Mouse (Mus musculus): Measurements from ENCODE around the gene Inhbe. TPM values are rescaled to one million over a fixed set of nuclear protein-coding genes. Genes with fewer than 3 reads are reported as not detected.

Gene Inhbe
- polyA plus RNA-seq, 1 experiment from 2014 or later = 0.99 TPM

DNA sequence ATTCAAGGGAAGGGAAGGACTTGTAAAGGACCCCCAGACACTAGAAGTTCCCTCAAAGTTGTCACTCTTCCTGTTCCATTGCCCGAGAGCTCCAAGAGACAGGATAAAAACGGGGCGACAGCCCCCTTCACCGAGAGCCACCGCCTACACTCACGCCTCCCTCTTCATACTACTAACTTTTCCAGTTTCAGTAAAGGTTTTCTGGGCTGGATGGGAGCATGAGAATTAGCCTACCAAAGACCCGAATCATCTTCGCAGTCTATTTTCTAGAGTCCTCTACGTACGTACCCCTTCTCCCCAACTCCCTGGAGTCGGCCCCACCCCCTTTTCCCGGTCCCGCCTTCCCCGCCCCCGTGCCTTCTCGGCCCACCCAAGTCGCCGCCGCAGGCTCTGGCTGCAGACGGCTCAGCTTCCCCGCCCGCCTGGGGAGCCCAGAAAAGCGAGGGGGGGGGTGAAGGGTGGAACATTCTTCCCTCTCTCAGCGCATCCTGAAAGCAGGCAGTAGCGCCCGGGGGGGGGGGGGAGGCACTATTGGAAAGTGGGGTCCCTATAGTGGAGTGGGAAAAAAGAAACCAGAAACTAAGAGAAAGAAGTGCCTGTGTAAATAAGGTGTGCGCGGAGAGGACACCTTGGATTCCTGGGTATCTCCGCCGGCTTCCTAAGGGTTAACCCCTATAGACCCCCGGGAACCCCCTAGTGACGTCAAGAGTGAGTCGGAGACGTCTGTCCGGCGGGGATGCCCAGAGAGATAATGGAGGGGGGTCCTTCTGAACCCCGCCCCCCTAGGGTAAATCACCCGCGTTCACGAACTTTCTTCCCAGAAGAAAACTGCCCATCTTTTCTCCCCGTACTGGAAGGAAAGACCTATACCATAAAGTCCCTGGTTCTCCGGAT is 14.3 kb downstream of the Inhbe start:
- ATAC-seq (ENCODE audit: low read depth) = no peak
- WGBS (ENCODE audit: insufficient replicate concordance) = under 1% methylated on average over 41 of the region's 42 CpGs
- H3K9me3 ChIP-seq (replicated peaks; ENCODE audit: control insufficient read depth, low read length) = no peaks in the 10 kb centered on the region
- no peak overlapping the region for H3K9ac ChIP-seq (ENCODE audit: low read depth, low read length)
- no peak overlapping the region for H3K27ac ChIP-seq (ENCODE audit: low read length)
- H3K4me3 ChIP-seq (ENCODE audit: low read depth, low read length) = peak overlapping the region; percentile 45
- H3K27me3 ChIP-seq (ENCODE audit: control insufficient read depth, insufficient read depth, low read depth, low read length) = peaks cover 53% of the 10 kb centered on the region
- peak overlapping the region; percentile 54 for H3K4me2 ChIP-seq (ENCODE audit: low read depth, low read length)
- H3K36me3 ChIP-seq (ENCODE audit: control insufficient read depth, insufficient read depth) = no peaks in the 10 kb centered on the region
- H3K4me1 ChIP-seq (ENCODE audit: control insufficient read depth, low read depth, low read length) = peaks cover 23% of the 10 kb centered on the region

DNA sequence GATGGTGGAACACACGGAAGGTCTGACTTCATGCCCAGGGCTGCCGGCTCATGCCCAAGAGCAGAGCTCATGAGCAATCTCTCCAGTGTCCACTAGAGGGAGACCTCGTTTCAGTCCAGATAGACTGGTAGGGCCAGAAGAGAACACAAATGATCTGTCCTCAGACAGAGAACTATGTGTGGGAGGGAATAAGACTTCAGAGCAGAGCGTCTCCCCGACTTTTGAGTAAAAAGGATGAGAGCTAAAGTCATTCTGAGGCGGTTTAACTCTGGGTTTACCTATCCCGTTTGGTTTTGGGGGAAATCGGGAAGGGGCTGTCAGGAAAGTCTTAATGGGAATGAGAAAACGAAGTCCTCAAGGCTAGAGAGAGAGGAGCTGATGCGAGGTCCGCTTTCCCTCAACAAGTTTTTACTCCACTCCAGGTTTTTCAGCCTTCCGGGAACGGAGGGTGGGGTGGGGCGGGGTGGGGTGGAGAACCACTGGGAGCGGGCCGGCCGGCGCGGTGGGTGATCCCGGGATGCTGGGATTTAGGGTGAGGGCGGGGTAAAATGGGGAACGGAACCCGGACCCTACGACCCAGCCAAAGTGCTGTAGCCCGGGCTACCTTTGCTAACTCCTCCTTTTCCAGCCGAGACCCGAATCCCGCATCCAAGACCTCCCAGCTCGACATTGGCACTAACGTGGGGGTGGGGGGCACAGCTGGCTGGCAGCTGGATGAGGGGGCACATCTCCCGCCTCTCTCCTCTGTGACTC is 15.1 kb downstream of the Inhbe start:
- under 1% methylated on average over 31 of the region's 31 CpGs for WGBS (ENCODE audit: insufficient replicate concordance)
- Histone ChIP-seq H3K4me1 (ENCODE audit: control insufficient read depth, low read depth, low read length) (peaks cover 23% of the 10 kb centered on the region), H3K4me3 (ENCODE audit: low read depth, low read length) (peak overlapping the region; percentile 45), H3K9ac (ENCODE audit: low read depth, low read length) (no peak overlapping the region), H3K9me3 (replicated peaks; ENCODE audit: control insufficient read depth, low read length) (no peaks in the 10 kb centered on the region), H3K36me3 (ENCODE audit: control insufficient read depth, insufficient read depth) (no peaks in the 10 kb centered on the region), H3K27ac (ENCODE audit: low read length) (no peak overlapping the region), H3K27me3 (ENCODE audit: control insufficient read depth, insufficient read depth, low read depth, low read length) (peaks cover 53% of the 10 kb centered on the region), H3K4me2 (ENCODE audit: low read depth, low read length) (peak overlapping the region; percentile 54)
- ATAC-seq (ENCODE audit: low read depth) = peak; percentile 68

DNA sequence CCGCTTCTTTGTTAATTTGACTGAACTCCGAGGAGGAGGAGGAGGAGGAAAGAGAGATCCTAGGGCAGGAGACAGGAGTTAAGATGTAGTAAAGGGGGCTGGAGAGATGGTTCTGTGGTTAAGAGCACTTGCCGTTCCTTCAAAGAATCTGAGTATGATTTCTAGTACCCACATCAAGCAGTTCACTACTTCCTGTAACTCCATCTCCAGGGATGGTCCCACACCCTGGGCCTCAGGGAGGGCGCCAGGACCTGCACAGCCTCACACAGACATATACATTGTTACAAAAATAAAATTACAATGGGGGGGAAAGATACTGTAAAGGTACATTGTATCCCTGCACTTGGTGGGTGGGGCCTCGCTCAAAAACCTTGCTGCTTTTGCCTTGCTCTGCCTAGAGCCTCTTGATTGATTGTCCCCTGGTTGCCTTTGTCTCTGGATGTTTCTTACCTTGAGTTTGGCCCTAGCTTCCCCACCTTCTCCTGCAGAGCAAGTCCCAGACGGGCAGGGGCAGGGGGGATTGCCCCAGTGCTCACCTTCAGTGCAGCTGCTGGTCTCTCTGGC is 16.6 kb downstream of the Inhbe start:
- Histone ChIP-seq H3K4me2 (ENCODE audit: low read depth, low read length) (no peak overlapping the region), H3K9ac (ENCODE audit: low read depth, low read length) (no peak overlapping the region), H3K27me3 (ENCODE audit: control insufficient read depth, insufficient read depth, low read depth, low read length) (peaks cover 53% of the 10 kb centered on the region), H3K9me3 (replicated peaks; ENCODE audit: control insufficient read depth, low read length) (no peaks in the 10 kb centered on the region), H3K36me3 (ENCODE audit: control insufficient read depth, insufficient read depth) (no peaks in the 10 kb centered on the region), H3K4me1 (ENCODE audit: control insufficient read depth, low read depth, low read length) (peaks cover 23% of the 10 kb centered on the region), H3K4me3 (ENCODE audit: low read depth, low read length) (no peak overlapping the region), H3K27ac (ENCODE audit: low read length) (no peak overlapping the region)
- WGBS (ENCODE audit: insufficient replicate concordance) = 49% methylated on average over 6 of the region's 6 CpGs
- ATAC-seq (ENCODE audit: low read depth) = no peak

DNA sequence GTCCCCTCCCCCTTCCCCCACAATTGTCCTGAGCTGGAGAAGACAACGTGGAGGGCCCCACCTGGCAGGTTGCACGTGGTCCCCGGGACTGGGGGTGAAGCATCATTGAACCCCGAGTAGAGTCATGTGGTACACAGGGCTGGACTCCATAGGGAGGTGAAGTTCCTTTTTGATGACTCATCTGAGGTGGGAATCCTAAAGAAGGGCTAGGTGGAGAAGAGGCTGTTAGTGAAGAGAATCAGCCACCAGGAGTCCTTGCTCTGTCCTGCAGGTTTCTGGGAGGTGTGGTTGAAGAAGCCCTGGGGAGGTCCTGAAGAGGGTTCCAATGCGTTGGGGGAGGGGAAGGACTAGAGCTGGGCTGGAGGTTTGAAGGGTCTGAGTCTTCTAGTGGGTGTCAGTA is 17.3 kb downstream of the Inhbe start:
- H3K27me3 ChIP-seq (ENCODE audit: control insufficient read depth, insufficient read depth, low read depth, low read length) = peaks cover 47% of the 10 kb centered on the region
- H3K4me2 ChIP-seq (ENCODE audit: low read depth, low read length) = no peak overlapping the region
- H3K4me3 ChIP-seq (ENCODE audit: low read depth, low read length) = no peak overlapping the region
- no peaks in the 10 kb centered on the region for H3K36me3 ChIP-seq (ENCODE audit: control insufficient read depth, insufficient read depth)
- ATAC-seq (ENCODE audit: low read depth) = no peak
- H3K9me3 ChIP-seq (replicated peaks; ENCODE audit: control insufficient read depth, low read length) = no peaks in the 10 kb centered on the region
- H3K9ac ChIP-seq (ENCODE audit: low read depth, low read length) = no peak overlapping the region
- peaks cover 20% of the 10 kb centered on the region for H3K4me1 ChIP-seq (ENCODE audit: control insufficient read depth, low read depth, low read length)
- H3K27ac ChIP-seq (ENCODE audit: low read length) = no peak overlapping the region
- 60% methylated on average over 5 of the region's 5 CpGs for WGBS (ENCODE audit: insufficient replicate concordance)

DNA sequence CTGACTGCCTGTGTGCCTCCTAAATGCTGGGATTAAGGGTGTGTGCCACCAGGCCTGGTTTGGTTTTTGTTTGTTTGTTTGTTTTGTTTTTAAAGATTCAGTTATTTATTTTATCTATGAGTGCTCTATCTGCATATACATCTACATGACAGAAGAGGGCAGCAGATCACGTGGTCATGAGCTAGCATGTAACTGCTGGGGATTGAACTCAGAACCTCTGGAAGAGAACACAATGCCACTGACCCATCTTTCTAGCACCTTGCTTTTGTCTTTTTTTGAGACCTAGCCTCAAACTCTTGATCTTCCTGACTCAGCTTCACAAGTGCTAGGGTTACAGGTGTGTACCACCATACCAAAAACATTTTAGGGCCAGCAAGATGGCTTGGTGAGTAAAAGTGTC is 18.9 kb downstream of the Inhbe start:
- Histone ChIP-seq H3K36me3 (ENCODE audit: control insufficient read depth, insufficient read depth) (no peaks in the 10 kb centered on the region), H3K4me2 (ENCODE audit: low read depth, low read length) (no peak overlapping the region), H3K27me3 (ENCODE audit: control insufficient read depth, insufficient read depth, low read depth, low read length) (peaks cover 30% of the 10 kb centered on the region), H3K27ac (ENCODE audit: low read length) (no peak overlapping the region), H3K4me1 (ENCODE audit: control insufficient read depth, low read depth, low read length) (peaks cover 16% of the 10 kb centered on the region), H3K9ac (ENCODE audit: low read depth, low read length) (no peak overlapping the region), H3K4me3 (ENCODE audit: low read depth, low read length) (no peak overlapping the region), H3K9me3 (replicated peaks; ENCODE audit: control insufficient read depth, low read length) (no peaks in the 10 kb centered on the region)
- WGBS (ENCODE audit: insufficient replicate concordance) = 23% methylated on average over 1 of the region's 1 CpGs
- ATAC-seq (ENCODE audit: low read depth) = no peak

DNA sequence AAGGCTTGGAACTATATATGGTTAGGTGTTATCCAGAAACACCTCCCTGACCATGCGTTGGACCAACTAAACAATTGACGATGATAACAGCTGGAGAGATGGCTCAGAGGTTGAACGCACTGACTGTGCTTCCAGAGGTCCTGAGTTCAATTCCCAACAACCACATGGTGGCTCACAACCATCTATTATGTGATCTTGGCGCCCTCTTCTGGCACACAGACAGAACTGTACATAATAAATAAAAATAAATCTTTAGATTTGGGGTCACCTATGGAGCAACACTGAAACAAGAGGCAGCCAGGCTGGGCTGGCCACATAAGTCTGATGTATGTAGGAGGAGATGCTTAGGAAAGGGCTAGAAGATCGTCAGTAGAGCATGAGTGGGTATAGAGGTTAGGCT is 21.1 kb downstream of the Inhbe start:
- no peak for ATAC-seq (ENCODE audit: low read depth)
- WGBS (ENCODE audit: insufficient replicate concordance) = 42% methylated on average over 5 of the region's 5 CpGs

DNA sequence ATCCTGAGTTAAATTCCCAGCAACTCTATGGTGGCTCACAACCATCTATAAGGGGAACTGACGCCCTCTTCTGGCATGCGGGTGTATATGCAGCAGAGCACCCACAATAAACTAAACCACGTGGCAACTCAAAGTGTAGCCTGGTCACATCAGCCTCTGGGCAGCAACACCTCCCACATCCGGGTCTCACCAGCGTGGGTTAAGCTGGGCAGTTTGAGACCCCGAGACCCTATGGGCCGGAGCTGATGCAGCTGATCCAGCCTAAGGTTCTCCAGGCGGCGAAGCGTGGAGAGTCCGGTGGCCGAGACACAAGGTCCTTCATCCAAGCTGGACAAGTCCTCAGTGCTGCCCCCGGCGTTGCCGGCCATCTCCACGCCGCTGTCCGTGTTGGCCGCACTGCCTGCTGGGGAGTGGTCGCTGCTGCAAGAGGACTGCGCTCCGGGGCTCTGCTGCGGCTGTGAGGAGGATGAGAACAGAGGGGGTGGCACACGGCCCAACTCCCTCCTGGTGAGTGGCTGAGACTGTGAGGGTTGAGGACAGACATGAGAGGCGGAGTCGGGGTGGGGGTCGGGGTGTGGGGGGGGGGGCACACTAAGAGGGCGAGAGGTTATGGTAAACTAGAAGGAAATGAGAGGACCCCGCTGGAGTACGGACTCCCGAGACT is 21.9 kb downstream of the Inhbe start:
- Histone ChIP-seq H3K27ac (ENCODE audit: low read length) (no peak overlapping the region), H3K4me3 (ENCODE audit: low read depth, low read length) (no peak overlapping the region), H3K4me2 (ENCODE audit: low read depth, low read length) (no peak overlapping the region; the same call in 1 of the 2 replicates), H3K36me3 (ENCODE audit: control insufficient read depth, insufficient read depth) (no peaks in the 10 kb centered on the region), H3K9me3 (replicated peaks; ENCODE audit: control insufficient read depth, low read length) (no peaks in the 10 kb centered on the region), H3K4me1 (ENCODE audit: control insufficient read depth, low read depth, low read length) (peaks cover 5% of the 10 kb centered on the region; the same call in 1 of the 2 replicates), H3K27me3 (ENCODE audit: control insufficient read depth, insufficient read depth, low read depth, low read length) (peaks cover 3% of the 10 kb centered on the region), H3K9ac (ENCODE audit: low read depth, low read length) (no peak overlapping the region)
- 40% methylated on average over 31 of the region's 31 CpGs for WGBS (ENCODE audit: insufficient replicate concordance)
- no peak for ATAC-seq (ENCODE audit: low read depth)

More for the DNA sequence above, 21.1 kb downstream of the Inhbe start:
- Histone ChIP-seq H3K27ac (ENCODE audit: low read length) (no peak overlapping the region), H3K4me2 (ENCODE audit: low read depth, low read length) (no peak overlapping the region), H3K9me3 (replicated peaks; ENCODE audit: control insufficient read depth, low read length) (no peaks in the 10 kb centered on the region), H3K27me3 (ENCODE audit: control insufficient read depth, insufficient read depth, low read depth, low read length) (peaks cover 9% of the 10 kb centered on the region), H3K4me3 (ENCODE audit: low read depth, low read length) (no peak overlapping the region), H3K36me3 (ENCODE audit: control insufficient read depth, insufficient read depth) (no peaks in the 10 kb centered on the region), H3K9ac (ENCODE audit: low read depth, low read length) (no peak overlapping the region), H3K4me1 (ENCODE audit: control insufficient read depth, low read depth, low read length) (peaks cover 5% of the 10 kb centered on the region; the same call in 1 of the 2 replicates)

DNA sequence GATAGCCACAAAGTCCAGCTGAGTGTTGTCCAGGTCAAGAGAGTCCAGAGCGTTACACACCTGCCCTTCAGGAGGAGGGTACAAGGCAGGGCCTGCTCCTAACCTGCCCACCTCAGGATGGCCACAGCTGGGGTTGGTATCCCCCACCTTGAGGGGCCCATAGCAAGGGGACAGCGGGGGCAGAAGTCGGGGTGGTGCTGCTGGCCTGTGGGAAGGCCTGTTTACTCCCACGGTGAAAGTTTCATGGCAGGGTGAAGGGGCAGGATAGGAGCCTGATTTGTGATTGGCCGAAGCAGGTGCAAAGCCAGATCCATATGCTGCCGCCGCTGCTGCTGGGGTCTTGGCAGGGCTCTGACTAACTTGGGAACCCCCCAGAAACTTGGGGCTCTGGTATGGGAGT is 24.0 kb downstream of the Inhbe start:
- Histone ChIP-seq H3K27me3 (ENCODE audit: control insufficient read depth, insufficient read depth, low read depth, low read length) (peaks cover 9% of the 10 kb centered on the region), H3K4me2 (ENCODE audit: low read depth, low read length) (no peak overlapping the region), H3K9ac (ENCODE audit: low read depth, low read length) (no peak overlapping the region), H3K36me3 (ENCODE audit: control insufficient read depth, insufficient read depth) (no peaks in the 10 kb centered on the region), H3K4me3 (ENCODE audit: low read depth, low read length) (no peak overlapping the region), H3K9me3 (replicated peaks; ENCODE audit: control insufficient read depth, low read length) (no peaks in the 10 kb centered on the region), H3K4me1 (ENCODE audit: control insufficient read depth, low read depth, low read length) (peaks cover 22% of the 10 kb centered on the region), H3K27ac (ENCODE audit: low read length) (no peak overlapping the region)
- 67% methylated on average over 7 of the region's 7 CpGs for WGBS (ENCODE audit: insufficient replicate concordance)
- ATAC-seq (ENCODE audit: low read depth) = no peak
